Mouse (Mus musculus): ENCODE measurements around the gene H2-M11.

H2-M11 gene

GRCm38 (mm10) chr17:36546775-36547174 lies at the start of gene H2-M11:
H2-M11 (plus strand) TSS chr17:36547075.
- no peak for DNase-seq (ENCODE audit: low spot score in 2 of 2)

GRCm38 (mm10) chr17:36500435-36500834 lies 46.4 kb upstream of the H2-M11 start:
- no peak for DNase-seq (ENCODE audit: low spot score in 2 of 2)

- DNase-seq (ENCODE audit: low spot score in 2 of 2), result no peak
These were observed 43.0 kb upstream of the H2-M11 start for GRCm38 (mm10) chr17:36503910-36504309.

All from cerebellum, postnatal 4 days (tissue).